Mouse (Mus musculus) left cerebral cortex, adult 2 months (tissue): ENCODE measurements around the gene Epsti1. TPM values are rescaled to one million over a fixed set of nuclear protein-coding genes. Genes with fewer than 3 reads are reported as not detected.

Experiments used
- DNase-seq, 2 experiments: peaks; one replicate each; pipeline ENCODE4 v3.0.0; 2021 to 2022; ENCODE audit warnings: low spot score in 2 of 2, mixed read lengths in 1 of 2; ENCODE audit errors: extremely low spot score in 1 of 2
- H3K27ac ChIP-seq: fragments of 200-600 bp; 2 replicates; pipeline ENCODE4 v1.8.1; 2022
- H3K4me3 ChIP-seq: fragments of 200-600 bp; 2 replicates; pipeline ENCODE4 v1.8.1; 2022
- CTCF ChIP-seq: fragments of 200-600 bp; IDR thresholded peaks from 2 replicates; pipeline ENCODE4 v1.8.1; 2022; ENCODE audit warnings: antibody characterized with exemption, mild to moderate bottlenecking, moderate library complexity
- intact Hi-C: fragments of 180-260 bp; cut with DNase I; formaldehyde crosslinking; loops from one replicate; pipeline ENCODE4 v1.15.1; 2025
- total RNA-seq, 2 experiments: library from RNA; stranded (reverse); gene quantifications; 2 replicates each; pipeline ENCODE4 v1.2.3; 2021

Epsti1 gene
- total RNA-seq, 2 experiments from 2014 or later, result 0.42 to 0.54 TPM

- H3K27ac ChIP-seq, result no peak overlapping the region
- intact Hi-C loops, result loop anchor here (5.0 kb wide), 1 partner anchor 876 kb away; no protein-coding TSS in a partner anchor
- DNase-seq, result peak; percentile 60 to 71
- no peak overlapping the region for H3K4me3 ChIP-seq
- peak; percentile 76 for TF ChIP-seq CTCF
Observed at GRCm38 (mm10) chr14:77928021-77928420, 24.0 kb downstream of the Epsti1 start.

GRCm38 (mm10) chr14:77928653-77929052, 24.6 kb downstream of the Epsti1 start:
- no peak for TF ChIP-seq CTCF
- no peak for DNase-seq
- intact Hi-C loops, result loop anchor here (5.0 kb wide), 1 partner anchor 876 kb away; no protein-coding TSS in a partner anchor

GRCm38 (mm10) chr14:77929139-77929678, 25.2 kb downstream of the Epsti1 start:
- intact Hi-C loops, result loop anchor here (5.0 kb wide), 1 partner anchor 877 kb away; no protein-coding TSS in a partner anchor
- DNase-seq, result no peak
- no peak for TF ChIP-seq CTCF
- no peak overlapping the region for H3K27ac ChIP-seq
- H3K4me3 ChIP-seq, result no peak overlapping the region

More at GRCm38 (mm10) chr14:77928653-77929052, 24.6 kb downstream of the Epsti1 start:
- no peak overlapping the region for H3K27ac ChIP-seq
- no peak overlapping the region for H3K4me3 ChIP-seq

- DNase-seq, result no peak
- Histone ChIP-seq H3K27ac (no peak overlapping the region), H3K4me3 (no peak overlapping the region)
- intact Hi-C loops, result loop anchor here (10.0 kb wide), 1 partner anchor 292 kb away; no protein-coding TSS in a partner anchor
- no peak for TF ChIP-seq CTCF
Observed at GRCm38 (mm10) chr14:77932150-77933047, 28.4 kb downstream of the Epsti1 start.

GRCm38 (mm10) chr14:77933243-77933642, 29.2 kb downstream of the Epsti1 start:
- DNase-seq, result no peak
- no peak for TF ChIP-seq CTCF
- Histone ChIP-seq H3K4me3 (no peak overlapping the region), H3K27ac (no peak overlapping the region)
- intact Hi-C loops, result loop anchor here (10.0 kb wide), 1 partner anchor 292 kb away; no protein-coding TSS in a partner anchor

GRCm38 (mm10) chr14:77934431-77934830, 30.4 kb downstream of the Epsti1 start:
- TF ChIP-seq CTCF, result no peak
- no peak for DNase-seq
- Histone ChIP-seq H3K27ac (no peak overlapping the region), H3K4me3 (no peak overlapping the region)
- intact Hi-C loops, result loop anchor here (10.0 kb wide), 1 partner anchor 290 kb away; no protein-coding TSS in a partner anchor

- no peak overlapping the region for H3K27ac ChIP-seq
- intact Hi-C loops, result no loop called here
- DNase-seq, result no peak
- peak; percentile 19 for TF ChIP-seq CTCF
- no peak overlapping the region for H3K4me3 ChIP-seq
Observed at GRCm38 (mm10) chr14:77941105-77941504, 37.1 kb downstream of the Epsti1 start.

- Histone ChIP-seq H3K27ac (no peak overlapping the region), H3K4me3 (no peak overlapping the region)
- no peak for DNase-seq
- intact Hi-C loops, result no loop called here
- no peak for TF ChIP-seq CTCF
Observed at GRCm38 (mm10) chr14:77942235-77942634, 38.2 kb downstream of the Epsti1 start.

GRCm38 (mm10) chr14:77942793-77943558, 38.9 kb downstream of the Epsti1 start:
- Histone ChIP-seq H3K4me3 (peak overlapping the region; percentile 27), H3K27ac (no peak overlapping the region)
- intact Hi-C loops, result no loop called here
- no peak for TF ChIP-seq CTCF
- DNase-seq, result no peak

- DNase-seq, result no peak
- Histone ChIP-seq H3K4me3 (no peak overlapping the region), H3K27ac (no peak overlapping the region)
- TF ChIP-seq CTCF, result no peak
- intact Hi-C loops, result no loop called here
Observed at GRCm38 (mm10) chr14:77961741-77962140, 57.7 kb downstream of the Epsti1 start.

GRCm38 (mm10) chr14:77963525-77963924, 59.5 kb downstream of the Epsti1 start:
- no peak overlapping the region for H3K4me3 ChIP-seq
- intact Hi-C loops, result no loop called here
- TF ChIP-seq CTCF, result no peak
- DNase-seq, result no peak
- no peak overlapping the region for H3K27ac ChIP-seq
